Mouse (Mus musculus): ENCODE measurements at regions not wholly inside any gene's neighbourhood (a gene's known extent, or its start where the extent isn't known, plus 50 kb on each side); places are given as distances from the start of the nearest gene placed in this dataset.
A peak's percentile ranks its signal among the peaks of the same experiment; 100 is the strongest.

DNA sequence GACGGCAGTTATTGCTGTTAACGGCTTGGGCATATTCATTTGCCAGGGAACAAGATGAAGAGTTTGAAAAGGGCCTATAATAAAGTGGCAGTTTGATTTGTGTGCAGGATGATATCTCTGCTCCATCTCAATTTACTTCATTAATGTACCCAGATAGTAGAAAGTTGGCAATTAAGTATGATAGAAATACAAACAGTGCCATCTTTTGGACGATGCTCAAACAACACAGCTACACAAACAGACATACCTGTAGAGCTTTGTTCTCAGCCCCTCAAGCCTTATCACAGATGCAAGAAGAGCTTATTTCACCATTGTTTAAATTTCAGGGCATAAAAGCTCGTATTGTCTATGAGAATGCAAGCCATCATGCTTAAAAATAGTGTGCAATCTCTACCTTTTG lies 82.2 kb downstream of the Tnfsf11 start:
- peak; percentile 11 for DNase-seq

DNA sequence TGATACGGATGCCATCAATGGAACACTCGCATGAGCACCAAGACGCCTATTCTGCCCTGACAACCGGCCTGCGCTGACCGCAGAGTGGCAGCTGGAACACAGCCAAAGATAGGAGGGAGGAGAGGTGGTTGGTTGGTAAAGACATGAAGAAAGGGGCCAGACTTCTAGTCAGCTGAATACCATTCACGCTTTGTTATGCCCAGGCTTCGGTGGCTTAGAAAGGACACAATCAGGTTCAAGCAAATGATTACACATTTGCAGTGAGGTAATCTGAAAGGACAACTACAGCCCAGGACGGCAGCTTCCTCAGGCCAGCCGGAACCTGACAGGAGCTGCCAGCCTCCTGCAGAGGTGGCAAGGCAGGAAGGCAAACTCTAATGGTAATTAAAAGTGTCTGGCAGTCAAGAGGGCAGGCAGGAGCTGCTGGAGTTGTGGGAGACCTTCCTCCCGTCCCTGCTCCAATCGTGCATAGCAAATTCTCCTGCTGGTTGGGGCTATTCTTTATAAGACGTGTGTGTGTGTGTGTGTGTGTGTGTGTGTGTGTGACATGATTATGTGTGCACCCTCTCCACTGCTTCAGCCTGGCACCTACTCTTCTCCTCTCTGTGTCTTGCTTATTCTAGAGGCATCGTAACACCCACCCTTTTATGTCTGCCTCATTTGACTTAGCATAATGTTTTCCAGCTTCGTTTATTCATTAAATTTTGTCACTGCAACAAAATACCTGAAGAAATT lies 91.4 kb downstream of the Tnfsf11 start:
- peak; percentile 57 for DNase-seq

GRCm38 (mm10) chr14:78215491-78215890 lies 92.4 kb downstream of the Tnfsf11 start:
- no peak for DNase-seq

GRCm38 (mm10) chr14:78204566-78204863 lies 103.3 kb downstream of the Tnfsf11 start:
- no peak for DNase-seq

- no peak for DNase-seq
Observed at GRCm38 (mm10) chr14:78203726-78204565, 103.9 kb downstream of the Tnfsf11 start.

DNA sequence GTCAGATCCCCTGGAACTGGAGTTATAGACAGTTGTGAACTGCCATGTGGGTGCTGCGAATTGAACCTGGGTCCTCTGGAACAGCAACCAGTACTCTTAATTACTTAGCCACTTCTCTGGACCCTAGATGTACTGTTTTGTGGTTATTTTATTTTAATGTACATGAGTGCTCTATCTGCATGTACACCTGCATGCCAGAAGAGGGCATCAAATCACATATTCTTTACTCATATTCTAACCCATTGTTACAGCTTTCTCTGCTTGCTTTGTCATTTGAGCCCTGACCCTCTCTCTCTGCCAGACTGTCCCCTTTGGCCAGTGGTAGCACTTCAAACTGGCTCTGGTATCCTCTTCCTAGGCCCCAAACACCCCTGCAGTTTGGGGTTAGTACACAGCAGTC lies 105.1 kb downstream of the Tnfsf11 start:
- no peak for DNase-seq

DNA sequence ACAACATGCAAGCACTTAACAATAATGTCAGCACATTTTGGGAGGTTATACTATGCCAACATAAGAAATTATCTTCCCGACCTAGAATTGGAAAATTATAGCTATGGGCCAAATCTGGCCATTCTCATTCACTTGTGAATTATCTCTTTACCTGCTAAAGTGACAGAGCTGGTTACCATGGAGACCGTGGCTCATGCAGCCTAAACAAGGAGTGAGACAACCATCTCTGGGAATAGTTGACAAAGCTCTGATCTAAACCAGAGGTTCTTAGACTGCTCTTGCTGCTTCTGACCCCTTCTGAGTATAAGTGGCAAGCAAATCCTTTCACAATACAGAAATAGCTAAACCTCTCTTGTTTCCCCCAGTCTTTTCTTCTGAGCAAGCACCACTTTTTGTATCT lies 108.7 kb upstream of the Fam216b start:
- no peak for DNase-seq

- no peak for DNase-seq
Observed at GRCm38 (mm10) chr14:78179576-78179975, 90.8 kb upstream of the Fam216b start.

DNA sequence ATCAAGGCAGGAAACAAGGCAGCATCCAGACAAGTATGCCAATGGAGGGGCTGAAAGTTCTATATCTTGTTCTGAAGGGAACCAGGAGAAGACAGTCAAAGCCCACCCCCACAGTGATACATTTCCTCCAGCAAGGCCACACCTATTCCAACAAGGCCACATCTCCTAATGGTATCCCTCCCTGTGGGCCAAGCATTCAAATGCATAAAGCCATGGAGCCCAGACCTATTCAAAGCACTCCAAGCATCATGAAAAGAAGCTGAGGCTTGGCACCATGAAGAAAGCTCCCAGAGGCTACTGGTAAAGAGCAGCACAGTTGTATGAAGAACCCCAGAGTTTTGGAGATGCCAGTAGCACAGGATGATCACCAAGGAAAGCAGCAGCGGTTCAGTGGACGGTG lies 84.6 kb upstream of the Fam216b start:
- DNase-seq = no peak

DNA sequence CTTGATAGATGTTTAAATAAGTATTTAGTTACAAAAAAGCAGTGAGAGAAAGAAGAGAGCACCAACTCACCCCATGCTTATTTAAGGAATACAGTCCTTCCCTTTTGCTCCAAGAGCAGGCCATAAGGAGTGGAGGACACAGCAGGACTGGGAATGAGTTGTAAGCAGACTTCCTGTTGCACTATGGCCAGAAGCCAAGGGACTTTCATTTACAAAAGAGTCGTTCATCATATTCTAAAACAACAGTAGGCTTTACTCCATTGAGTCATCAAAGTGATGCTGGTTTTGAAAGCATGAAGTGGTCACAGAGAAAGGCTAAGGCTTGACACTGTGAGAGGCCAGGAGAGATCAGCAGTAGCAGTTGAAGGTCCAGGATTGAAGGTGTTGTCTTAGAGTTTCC lies 84.1 kb upstream of the Fam216b start:
- no peak for DNase-seq

- DNase-seq = no peak
Observed at GRCm38 (mm10) chr14:78160819-78161218, 72.0 kb upstream of the Fam216b start.

GRCm38 (mm10) chr14:78159567-78159966 lies 70.8 kb upstream of the Fam216b start:
- no peak for DNase-seq

DNA sequence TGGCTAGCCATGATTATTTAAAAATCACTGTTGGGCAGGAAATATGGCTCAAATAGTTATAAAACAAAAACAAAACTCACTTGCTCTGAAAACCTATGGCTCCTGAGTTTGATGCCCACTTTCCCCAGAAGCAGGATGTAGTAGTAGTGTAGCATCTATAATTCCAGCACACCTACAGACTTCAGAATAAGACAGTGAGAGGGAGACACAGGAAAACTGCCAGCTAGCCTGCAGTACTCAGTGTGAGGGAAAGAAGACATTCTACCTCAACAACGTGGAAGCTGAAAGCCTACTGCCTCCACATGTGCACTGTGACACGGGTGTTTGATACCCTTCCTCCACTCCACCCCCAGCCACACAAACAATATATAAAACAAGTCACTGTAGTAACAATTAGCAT lies 68.9 kb upstream of the Fam216b start:
- DNase-seq = no peak

GRCm38 (mm10) chr14:78148851-78149250 lies 60.0 kb upstream of the Fam216b start:
- no peak for DNase-seq

- DNase-seq = no peak
Observed at GRCm38 (mm10) chr14:78143751-78144150, 54.9 kb upstream of the Fam216b start.
